Mouse (Mus musculus) liver, adult 2 months (tissue): Measurements from ENCODE around the gene Fubp3.

Experiments used
- CTCF ChIP-seq: fragments of 200-500 bp; IDR thresholded peaks from 2 replicates; pipeline ENCODE4 v1.5.1; 2011; ENCODE audit warnings: low read depth, low read length, control low read depth
- POLR2A ChIP-seq: fragments of 200-500 bp; IDR thresholded peaks from 2 replicates; pipeline ENCODE4 v1.6.1; 2011; ENCODE audit warnings: low read length, control low read depth; ENCODE audit not compliant: insufficient read depth; ENCODE audit errors: extremely low read depth

DNA sequence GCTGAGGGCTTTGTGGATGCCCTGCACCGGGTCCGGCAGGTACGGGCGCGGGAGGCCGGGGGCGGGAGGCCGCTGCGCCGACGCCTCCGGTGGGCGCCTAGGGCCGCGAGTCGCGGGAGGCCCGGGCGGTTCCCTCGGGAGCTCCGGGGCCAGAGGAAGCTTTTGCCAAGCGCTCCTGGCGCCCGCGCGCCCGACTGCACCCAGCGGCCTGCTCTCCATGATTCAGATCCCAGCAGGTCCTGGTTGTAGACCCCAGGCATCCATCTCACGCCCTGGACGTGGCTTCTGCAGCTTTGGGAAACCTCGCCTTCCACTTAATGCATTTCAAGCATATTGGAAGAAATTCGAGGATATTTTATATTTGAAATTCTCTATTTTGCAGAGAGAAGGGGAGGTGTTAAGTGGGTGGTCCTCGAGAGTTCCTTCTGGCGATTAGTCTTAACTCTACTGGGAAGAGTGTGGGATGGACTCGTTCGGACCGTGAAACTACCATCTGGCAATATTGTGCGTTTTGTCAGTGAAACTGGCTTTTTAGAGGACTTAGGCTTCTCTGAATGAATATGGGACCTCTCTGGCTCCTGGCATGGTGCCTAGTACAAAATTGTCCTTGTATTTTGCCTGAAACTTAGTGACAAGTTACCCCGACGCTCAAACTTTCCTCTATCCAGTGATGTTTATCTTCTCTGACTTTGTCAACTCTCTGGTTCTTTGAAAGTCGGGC, 624 bp downstream of the Fubp3 start:
- no peak for TF ChIP-seq CTCF
- TF ChIP-seq POLR2A = no peak
